Comparison of ENCODE assay signal across 13 mouse cellular contexts in the genomic region with DNA sequence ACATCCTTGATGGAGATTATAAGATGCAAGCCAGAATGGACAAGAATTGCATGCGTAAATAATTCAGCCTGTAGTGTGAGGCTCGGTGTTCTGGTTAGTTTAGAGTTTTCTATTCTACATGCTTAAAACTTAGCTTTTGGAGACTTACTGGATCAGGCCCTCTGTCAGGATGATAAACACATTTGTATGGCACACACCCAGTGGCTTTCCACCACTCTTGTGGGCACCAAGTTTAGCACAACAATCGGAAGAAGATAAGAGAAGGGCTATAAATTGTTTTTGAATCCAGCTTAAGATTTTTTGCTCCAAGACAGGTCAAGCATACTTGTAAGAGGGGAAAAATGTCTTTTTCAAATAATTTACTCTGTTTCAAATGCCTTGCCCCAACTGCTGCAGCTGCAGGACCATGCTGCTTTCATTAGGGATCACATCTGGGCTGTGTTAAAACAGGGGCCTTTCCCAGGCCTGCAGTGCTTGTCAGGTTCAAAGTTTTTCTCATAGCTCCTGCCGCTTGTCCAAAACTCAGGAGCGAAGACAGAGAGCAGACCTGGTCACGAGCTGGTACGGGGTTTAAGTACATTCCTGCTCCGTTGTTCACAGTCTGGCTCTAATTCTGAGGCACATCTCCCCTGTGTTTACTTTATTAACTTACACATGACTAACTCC.
A peak's percentile ranks its signal among the peaks of the same experiment; 100 is the strongest.
DNase-seq lines count a peak whose midpoint lies in the region; ATAC-seq and TF ChIP-seq lines count a peak whose summit lies in the region.
"Had no signal": no experiment of that assay in that cellular context is flagged by ENCODE, and none has a peak within 500 bp of the region (broad histone marks: within the 10 kb centered on the region; RNA-seq: fewer than 3 reads in every experiment).

No protein-coding gene starts in this region.

- no peak overlapping the region for H3K27ac ChIP-seq in gastrocnemius, adult 2 months
- H3K27ac ChIP-seq in neural tube, embryonic 15.5 days (replicated peaks), result no peak overlapping the region
- H3K27ac ChIP-seq in layer of hippocampus, adult 2 months, result no peak overlapping the region

- TF ChIP-seq CTCF in gastrocnemius, adult 2 months (IDR thresholded peaks at IDR 0.05), result no peak
- no peak for TF ChIP-seq CTCF in layer of hippocampus, adult 2 months (conservative IDR thresholded peaks at IDR 0.05)

- no peak overlapping the region for H3K4me3 ChIP-seq in gastrocnemius, adult 2 months
- H3K4me3 ChIP-seq in neural tube, embryonic 15.5 days (replicated peaks), result no peak overlapping the region
- no peak overlapping the region for H3K4me3 ChIP-seq in layer of hippocampus, adult 2 months

- no peak overlapping the region for H3K9ac ChIP-seq in neural tube, embryonic 15.5 days (replicated peaks)

- no peaks in the 10 kb centered on the region for H3K36me3 ChIP-seq in neural tube, embryonic 15.5 days

- H3K27me3 ChIP-seq in neural tube, embryonic 15.5 days (replicated peaks), result no peaks in the 10 kb centered on the region

- intact Hi-C loops in gastrocnemius, adult 2 months (cut with DNase I), result loop anchor here (10.0 kb wide), 1 partner anchor 681 kb away; no protein-coding TSS in a partner anchor

- H3K4me2 ChIP-seq in neural tube, embryonic 15.5 days, result no peak overlapping the region

- DNase-seq in gastrocnemius, postnatal 25 days, result peak; percentile 5
- DNase-seq in gastrocnemius, adult 2 months, result no peak
- peak; percentile 73 for DNase-seq in neural tube, embryonic 10.5 days (ENCODE audit: extremely low spot score, low spot score)
- DNase-seq in hindlimb bud, embryonic 11.5 days (ENCODE audit: extremely low spot score, low read depth, low spot score), result peak; percentile 86
- DNase-seq in yolk sac, embryonic 10.5 days (ENCODE audit: low spot score), result peak; percentile 73
- no peak for DNase-seq in layer of hippocampus, adult 2 months (ENCODE audit: low spot score in 2 of 2)
- DNase-seq in adrenal gland, adult (ENCODE audit: inconsistent age in 2 of 2, low spot score in 1 of 2), result no peak
- DNase-seq: B cell, adult 2 months; kidney, adult 18-20 months; layer of hippocampus, postnatal 36 days; lung, postnatal 36 days had no signal

- peaks cover 8% of the 10 kb centered on the region for H3K4me1 ChIP-seq in neural tube, embryonic 15.5 days

- ATAC-seq in neural tube, embryonic 15.5 days (ENCODE audit: low FRiP score), result no peak
- ATAC-seq: forebrain, embryonic 14.5 days had no signal

- 43% methylated on average over 8 of the region's 8 CpGs for WGBS in neural tube, embryonic 15.5 days

- no peaks in the 10 kb centered on the region for H3K9me3 ChIP-seq in neural tube, embryonic 15.5 days (replicated peaks)

Comparison
In these comparisons a context has a peak if more than half of its experiments do, and no peak if none do; other contexts are left out.
1. DNase-seq: peak in gastrocnemius, postnatal 25 days (single experiment), neural tube, embryonic 10.5 days (single experiment), hindlimb bud, embryonic 11.5 days (single experiment) and yolk sac, embryonic 10.5 days (single experiment); none in gastrocnemius, adult 2 months (single experiment), layer of hippocampus, adult 2 months (0 of 2) and adrenal gland, adult (0 of 2).